Mouse (Mus musculus) skeletal muscle tissue, adult 2 months (tissue): Measurements from ENCODE around the gene Efcab5.
"Not testable (repeated sequence)": the region's sequence is repeated elsewhere in the genome, so short reads cannot be mapped to it uniquely, and the experiment has no call there.

ENCODE experiments used
- DNase-seq: peaks from one replicate; pipeline ENCODE4 v3.0.0-alpha.2; 2012; ENCODE audit warnings: low read depth, low spot score

The Efcab5 gene

DNA sequence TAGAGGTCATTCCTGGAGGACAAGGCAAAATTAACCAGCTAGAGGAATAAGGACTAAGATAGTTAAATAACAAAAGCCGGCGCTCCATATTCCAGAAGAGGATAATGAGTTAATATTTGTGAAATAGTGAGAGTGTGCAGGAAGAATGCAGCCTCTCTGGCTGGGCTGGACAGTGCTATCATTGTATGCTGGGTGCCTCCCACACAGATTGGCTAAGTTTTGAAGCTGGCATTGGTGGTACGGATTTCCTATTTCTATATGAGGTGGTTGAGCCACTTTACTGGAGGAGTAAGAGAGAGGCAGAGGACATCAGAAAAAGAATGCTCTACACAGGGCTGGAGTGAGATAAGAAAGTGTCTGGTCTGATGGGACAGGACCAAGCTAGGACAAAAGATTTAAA is 9.0 kb downstream of the Efcab5 start:
- no peak for DNase-seq

- no peak for DNase-seq
Measured at GRCm38 (mm10) chr11:77174531-77174930, 14.2 kb downstream of the Efcab5 start.

GRCm38 (mm10) chr11:77173731-77174130 is 15.0 kb downstream of the Efcab5 start:
- no peak for DNase-seq

GRCm38 (mm10) chr11:77160744-77161143 is 28.0 kb downstream of the Efcab5 start:
- DNase-seq = no peak

GRCm38 (mm10) chr11:77160341-77160740 is 28.4 kb downstream of the Efcab5 start:
- DNase-seq = no peak

DNA sequence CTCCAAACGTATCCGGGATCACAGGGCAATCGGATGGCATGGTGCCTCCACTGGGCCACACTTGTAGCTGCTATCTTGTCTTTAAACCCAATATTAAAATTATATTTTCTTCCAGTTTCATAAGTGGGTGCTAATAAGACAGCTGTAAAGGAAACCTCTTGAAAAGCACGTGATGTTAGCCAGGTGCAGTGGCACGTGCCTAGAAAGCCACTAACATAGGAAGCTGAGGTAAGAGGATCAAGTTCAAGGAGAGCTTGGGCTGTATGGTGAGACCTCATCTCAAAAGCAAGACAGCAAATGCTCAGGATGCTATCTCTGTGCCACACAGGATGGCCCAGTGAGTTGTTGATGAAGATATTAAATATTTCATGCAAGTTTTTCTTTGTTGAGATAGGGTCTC is 34.6 kb downstream of the Efcab5 start:
- no peak for DNase-seq

GRCm38 (mm10) chr11:77150806-77151205 is 38.0 kb downstream of the Efcab5 start:
- no peak for DNase-seq

- DNase-seq = not testable (repeated sequence)
Measured at GRCm38 (mm10) chr11:77149783-77150630, 38.8 kb downstream of the Efcab5 start.

GRCm38 (mm10) chr11:77148774-77149173 is 40.0 kb downstream of the Efcab5 start:
- no peak for DNase-seq

DNA sequence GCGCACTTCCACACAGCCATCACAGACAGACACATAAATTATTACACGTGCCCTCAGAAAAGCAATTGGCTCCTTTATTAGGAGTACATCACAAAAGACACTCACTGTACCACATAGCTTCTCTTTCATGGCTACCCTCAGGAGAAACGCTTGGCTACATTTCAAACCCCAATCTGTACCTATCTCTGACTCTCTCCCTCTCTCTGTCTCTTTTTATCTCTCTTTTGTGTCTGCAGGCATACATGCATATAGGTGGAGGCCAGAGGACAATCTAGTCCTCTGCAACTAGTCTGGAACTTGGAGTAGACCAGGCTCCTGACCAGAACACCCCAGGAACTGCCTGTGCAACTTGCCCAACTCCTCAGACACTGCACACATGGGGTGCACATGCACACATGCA is 41.0 kb downstream of the Efcab5 start:
- no peak for DNase-seq

DNA sequence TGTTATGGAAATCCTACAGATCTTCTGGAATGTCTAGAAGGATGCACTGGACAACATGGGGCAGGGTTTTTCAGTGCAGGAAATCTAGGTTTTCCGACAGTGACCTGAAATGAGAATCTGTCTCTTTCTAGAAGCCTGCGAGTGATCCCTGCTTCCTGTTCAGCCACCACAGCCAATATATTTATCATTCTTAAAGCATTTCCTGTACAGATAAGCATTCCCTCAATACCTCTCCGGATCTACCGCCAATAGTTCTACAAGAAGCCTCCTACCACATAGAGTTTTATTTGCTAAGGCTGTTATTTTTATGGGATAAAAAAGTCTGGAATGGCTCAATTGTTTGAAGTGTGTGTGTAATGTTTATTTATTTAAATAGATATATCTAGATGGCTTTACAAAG is 43.3 kb downstream of the Efcab5 start:
- no peak for DNase-seq

DNA sequence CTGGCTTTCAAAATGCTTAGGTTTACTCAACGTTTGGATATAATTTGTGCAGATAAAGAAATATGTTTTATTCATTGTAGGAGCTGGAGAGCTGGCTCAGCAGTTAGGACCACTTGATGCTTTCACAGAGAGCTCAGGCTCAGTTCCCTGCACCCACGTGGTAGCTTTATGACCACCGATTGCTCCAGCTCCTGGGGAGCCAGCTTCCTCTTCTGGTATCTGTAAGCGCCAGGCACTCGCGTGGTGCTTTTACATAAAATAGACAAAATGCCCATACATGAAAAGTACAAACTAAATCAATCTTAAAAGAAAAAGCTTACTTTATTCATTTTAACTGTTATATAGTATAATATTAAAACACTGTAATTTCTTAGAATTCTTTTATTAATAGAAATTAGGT is 46.8 kb downstream of the Efcab5 start:
- no peak for DNase-seq

- DNase-seq = no peak
Measured at GRCm38 (mm10) chr11:77139976-77140375, 48.8 kb downstream of the Efcab5 start.

DNA sequence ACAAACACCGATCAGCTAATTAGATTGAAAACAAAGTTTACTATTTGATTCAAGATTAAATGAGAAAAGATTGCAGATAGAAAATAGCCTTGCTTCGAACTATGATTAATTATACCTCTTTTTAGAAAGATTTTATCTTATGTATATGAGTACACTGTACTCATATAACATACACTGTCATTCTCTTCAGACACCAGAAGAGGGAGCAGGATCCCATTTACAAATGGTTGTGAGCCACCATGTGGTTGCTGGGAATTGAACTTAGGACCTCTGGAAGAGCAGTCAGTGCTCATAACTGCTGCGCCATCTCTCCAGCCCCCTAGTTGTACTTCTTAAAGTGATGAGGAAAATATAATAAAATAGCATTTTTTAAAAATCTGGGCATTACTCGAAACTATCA is 55.3 kb downstream of the Efcab5 start:
- no peak for DNase-seq

GRCm38 (mm10) chr11:77132580-77132979 is 56.2 kb downstream of the Efcab5 start:
- no peak for DNase-seq

DNA sequence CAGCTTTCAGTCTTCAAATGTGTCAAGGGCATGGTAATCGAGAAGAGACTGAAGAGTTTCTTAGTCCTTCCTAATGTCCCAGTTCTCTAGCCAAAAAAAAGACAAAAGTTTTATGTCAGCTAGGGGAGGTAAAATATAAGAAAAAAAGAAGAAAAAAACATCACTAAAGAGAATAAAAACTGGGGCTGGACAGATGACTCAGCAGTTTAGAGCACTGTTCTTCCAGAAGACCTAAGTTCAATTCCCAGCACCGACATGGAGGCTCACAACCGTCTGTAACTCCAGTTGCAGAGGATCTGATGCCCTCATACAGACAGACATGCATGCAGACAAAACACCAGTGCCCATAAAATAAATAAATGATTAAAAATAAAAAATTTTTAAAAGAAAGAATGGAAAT is 60.2 kb downstream of the Efcab5 start:
- no peak for DNase-seq

DNA sequence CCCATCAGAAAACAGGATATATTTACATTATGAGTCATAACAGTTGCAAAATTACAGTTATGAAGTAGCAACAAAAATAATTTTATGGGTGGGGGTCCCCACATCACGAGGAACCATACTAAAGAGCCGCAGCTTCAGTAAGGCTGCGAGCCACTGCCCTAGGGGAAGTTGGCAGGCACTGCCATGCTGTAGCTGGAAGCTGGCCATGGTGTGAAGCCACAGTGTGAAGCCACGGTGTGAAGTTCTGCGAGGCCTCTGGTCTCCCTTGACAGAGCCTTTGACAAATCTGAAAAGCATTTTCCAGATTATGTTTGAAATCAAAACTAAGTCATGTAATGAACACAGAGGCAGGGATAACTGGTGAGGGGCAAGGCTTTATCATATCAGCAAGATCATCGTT is 77.6 kb downstream of the Efcab5 start:
- no peak for DNase-seq

DNA sequence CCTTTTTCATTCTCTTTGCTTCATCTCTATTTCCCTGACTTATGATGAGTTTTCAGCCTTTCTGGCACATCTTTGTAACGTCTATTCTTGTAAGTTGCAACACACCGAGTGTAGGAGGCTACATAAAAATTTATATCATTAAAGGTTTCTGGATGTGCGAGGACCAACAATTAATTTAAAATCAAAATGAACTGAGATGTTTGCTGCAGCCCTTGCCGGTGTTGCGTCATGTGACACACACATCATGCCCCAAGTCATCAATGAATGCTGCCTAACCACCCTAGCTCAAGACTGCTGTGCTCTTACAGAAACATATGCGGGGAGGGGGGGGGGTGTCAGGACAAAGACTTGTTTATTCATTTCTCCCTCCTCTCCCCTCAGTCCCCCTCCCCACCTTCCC is 80.3 kb downstream of the Efcab5 start:
- no peak for DNase-seq

GRCm38 (mm10) chr11:77107872-77108271 is 80.9 kb downstream of the Efcab5 start:
- DNase-seq = not testable (repeated sequence)

GRCm38 (mm10) chr11:77106961-77107360 is 81.8 kb downstream of the Efcab5 start:
- DNase-seq = no peak

GRCm38 (mm10) chr11:77100137-77100937 is 88.4 kb downstream of the Efcab5 start:
- DNase-seq = peak; percentile 30

GRCm38 (mm10) chr11:77098332-77098972 is 90.3 kb downstream of the Efcab5 start:
- no peak for DNase-seq
